ENCODE assay signal across 8 mouse cellular contexts in the genomic region with DNA sequence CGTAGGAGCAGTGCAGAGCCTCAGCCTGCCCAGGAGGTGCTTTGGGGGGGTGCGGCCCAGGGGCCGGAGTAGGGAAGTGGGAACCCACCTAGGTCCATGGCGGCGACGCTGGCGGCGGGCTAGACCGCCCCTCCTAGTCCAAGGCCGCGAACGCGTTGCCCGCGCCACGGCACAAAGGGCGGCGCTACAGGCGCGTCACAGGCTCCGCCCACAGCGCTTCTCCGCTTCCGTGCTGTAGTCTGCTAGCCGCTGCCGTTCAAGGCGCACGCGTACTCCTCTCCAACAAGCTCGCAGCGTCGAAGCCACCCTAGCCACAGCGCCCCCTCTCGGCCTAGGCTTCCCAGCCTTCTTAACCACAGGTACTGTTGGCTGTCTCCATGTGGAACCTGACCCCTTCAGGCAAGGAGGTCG. TPM values are rescaled to one million over a fixed set of nuclear protein-coding genes. Genes with fewer than 3 reads are reported as not detected.
A peak's percentile ranks its signal among the peaks of the same experiment; 100 is the strongest.
DNase-seq lines count a peak whose midpoint lies in the region; ATAC-seq lines count a peak whose summit lies in the region.

A gene (plus strand): TSS at position 219 of the 411 bp plus-strand sequence.
A gene (minus strand): TSS at position 275 of the 411 bp plus-strand sequence.

- H3K4me2 ChIP-seq in intestine, embryonic 14.5 days (ENCODE audit: low read length), result peak within 1 kb of the TSS; percentile 71

- DNase-seq in adrenal gland, adult 18-20 months (ENCODE audit: low spot score in 2 of 2), result peak; percentile 95 to 97
- peak; percentile 99 for DNase-seq in embryo, embryonic 11 days
- DNase-seq in gastrocnemius, postnatal 25 days, result peak; percentile 95
- DNase-seq in intestine, embryonic 14.5 days (ENCODE audit: low spot score), result peak; percentile 99
- DNase-seq in left cerebral cortex, postnatal 14 days (ENCODE audit: low spot score in 2 of 2), result peak; percentile 97
- peak; percentile 99 for DNase-seq in mesoderm, embryonic 11.5 days (ENCODE audit: low read depth, low spot score)
- peak; percentile 96 for DNase-seq in right cerebral cortex, postnatal 36 days (ENCODE audit: low spot score in 2 of 2)
- DNase-seq in yolk sac, embryonic 10.5 days (ENCODE audit: low spot score), result peak; percentile 94

- peak within 1 kb of the TSS; percentile 90 for H3K4me3 ChIP-seq in intestine, embryonic 14.5 days (ENCODE audit: low read depth, low read length)

- peaks cover 43% of the 10 kb centered on the region for H3K36me3 ChIP-seq in intestine, embryonic 14.5 days (ENCODE audit: control insufficient read depth, insufficient read depth, low read length)

- no peaks in the 10 kb centered on the region for H3K9me3 ChIP-seq in intestine, embryonic 14.5 days (ENCODE audit: control insufficient read depth, low read length)

- intact Hi-C loops in left cerebral cortex, postnatal 14 days (cut with DNase I), result no loop called here

- WGBS in intestine, embryonic 14.5 days, result under 1% methylated on average over 35 of the region's 35 CpGs

- ATAC-seq in intestine, embryonic 14.5 days (replicated peaks; ENCODE audit: low FRiP score, low TSS enrichment, low read depth), result peak; percentile 97

- H3K4me1 ChIP-seq in intestine, embryonic 14.5 days (replicated peaks; ENCODE audit: control insufficient read depth, insufficient read depth, low read length), result peaks cover 15% of the 10 kb centered on the region

- peak within 1 kb of the TSS; percentile 97 for H3K9ac ChIP-seq in intestine, embryonic 14.5 days (ENCODE audit: low read length)

- H3K27ac ChIP-seq in intestine, embryonic 14.5 days (ENCODE audit: low read depth), result peak within 1 kb of the TSS; percentile 92

- no peaks in the 10 kb centered on the region for H3K27me3 ChIP-seq in intestine, embryonic 14.5 days (replicated peaks; ENCODE audit: control insufficient read depth, insufficient read depth, low read length)

RNA-seq across cellular contexts. Expression of the first gene that starts in this region (rescaled TPM):
- under 1 TPM in 1 of 2 experiments, not detected in 1; 0.60 TPM for total RNA-seq in adrenal gland, adult 18-20 months (2021)
- total RNA-seq in gastrocnemius, postnatal 25 days (2021), result under 1 TPM in 1 of 2 experiments, not detected in 1; 0.51 TPM
- 1.2 and 2.0 TPM in 2 replicates for polyA plus RNA-seq in intestine, embryonic 14.5 days (2014; fragmentation: Nextera tagmentation; extraction: Ambion mirVana)
- total RNA-seq in left cerebral cortex, postnatal 14 days (2021), result under 1 TPM; 0.85 to 0.90 TPM

RNA-seq across cellular contexts. Expression of the second gene that starts in this region (rescaled TPM):
- 1 to 10 TPM; 5.1 to 8.9 TPM for total RNA-seq in adrenal gland, adult 18-20 months (2021)
- 1 to 10 TPM; 1.4 to 1.5 TPM for total RNA-seq in gastrocnemius, postnatal 25 days (2021)
- 37.5 and 42.9 TPM in 2 replicates for polyA plus RNA-seq in intestine, embryonic 14.5 days (2014; fragmentation: Nextera tagmentation; extraction: Ambion mirVana)
- 1 to 10 TPM; 5.7 to 8.3 TPM for total RNA-seq in left cerebral cortex, postnatal 14 days (2021)

Comparison
In these comparisons a context has a peak if more than half of its experiments do, and no peak if none do; other contexts are left out.
1. Peak in every context shown above with its lines: DNase-seq, ATAC-seq, H3K4me3 ChIP-seq and H3K27ac ChIP-seq.